Mouse (Mus musculus) olfactory bulb, adult 2 months (tissue): ENCODE results near the gene Gm10337. TPM values are rescaled to one million over a fixed set of nuclear protein-coding genes. Genes with fewer than 3 reads are reported as not detected.

Source experiments
- H3K27ac ChIP-seq: fragments of 200-500 bp; 2 replicates; pipeline ENCODE4 v1.5.1; 2012; ENCODE audit warnings: low read depth, low read length; ENCODE audit not compliant: insufficient read depth
- H3K4me1 ChIP-seq: fragments of 200-500 bp; 2 replicates; pipeline ENCODE4 v1.6.1; 2012; ENCODE audit warnings: low read length; ENCODE audit not compliant: control insufficient read depth, insufficient read depth
- H3K4me3 ChIP-seq: fragments of 200-500 bp; 2 replicates; pipeline ENCODE4 v1.5.1; 2012; ENCODE audit warnings: mild to moderate bottlenecking, low read depth, low read length, moderate library complexity; ENCODE audit not compliant: insufficient read depth
- CTCF ChIP-seq: fragments of 200-500 bp; IDR thresholded peaks from 2 replicates; pipeline ENCODE4 v1.5.1; 2012; ENCODE audit warnings: low read depth, mild to moderate bottlenecking, low read length, moderate library complexity; ENCODE audit not compliant: insufficient read depth
- POLR2A ChIP-seq: fragments of 200-500 bp; IDR thresholded peaks from 2 replicates; pipeline ENCODE4 v1.6.1; 2012; ENCODE audit warnings: mild to moderate bottlenecking, low read depth, low read length, moderate library complexity; ENCODE audit not compliant: insufficient read depth
- WGBS: fragments of 180-500 bp; shearing (Covaris S2); methylation state at CpG from one replicate; pipeline ENCODE4 v1.1.7; 2018; 5-methylcytosine and 5-hydroxymethylcytosine counted together
- polyA plus RNA-seq: library from polyadenylated mRNA; stranded (reverse); fragments of >200 nt; gene quantifications from 2 replicates; pipeline ENCODE4 v1.2.4, GENCODE M21; 2012; ENCODE audit warnings: low replicate concordance; ENCODE audit not compliant: missing spikeins, insufficient read depth, insufficient read length

Gene Gm10337
- polyA plus RNA-seq, 1 experiment = not detected

GRCm38 (mm10) chr15:102485853-102486252 lies 17.7 kb upstream of the Gm10337 start:
- H3K27ac ChIP-seq = no peak overlapping the region
- 86% methylated on average over 12 of the region's 12 CpGs for WGBS
- no peak for TF ChIP-seq POLR2A
- no peak for TF ChIP-seq CTCF
- peaks cover 3% of the 10 kb centered on the region; the same call in 1 of the 2 replicates for H3K4me1 ChIP-seq
- H3K4me3 ChIP-seq = no peak overlapping the region

DNA sequence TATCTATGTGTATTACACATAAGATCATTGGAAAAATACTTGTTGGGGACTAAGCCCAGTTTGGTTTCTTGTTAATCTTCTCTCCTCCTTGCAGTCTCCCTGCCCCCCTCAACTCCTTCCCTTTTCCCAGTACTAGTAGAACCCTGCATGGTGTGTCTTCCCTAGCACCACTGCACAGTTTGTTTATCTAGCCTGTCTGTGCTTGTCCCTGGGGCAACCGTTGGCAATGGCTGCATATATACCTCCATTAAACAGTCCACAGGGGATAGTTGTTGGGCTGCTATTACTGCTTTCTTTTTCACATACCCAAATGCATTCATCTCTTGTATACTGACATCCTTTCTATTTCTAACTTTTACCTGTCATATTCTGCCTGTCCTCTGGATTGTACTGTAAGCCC lies 15.9 kb upstream of the Gm10337 start:
- peaks cover 3% of the 10 kb centered on the region; the same call in 1 of the 2 replicates for H3K4me1 ChIP-seq
- 68% methylated on average over 1 of the region's 1 CpGs for WGBS
- TF ChIP-seq CTCF (no peak), POLR2A (no peak)
- no peak overlapping the region for H3K4me3 ChIP-seq
- no peak overlapping the region for H3K27ac ChIP-seq

DNA sequence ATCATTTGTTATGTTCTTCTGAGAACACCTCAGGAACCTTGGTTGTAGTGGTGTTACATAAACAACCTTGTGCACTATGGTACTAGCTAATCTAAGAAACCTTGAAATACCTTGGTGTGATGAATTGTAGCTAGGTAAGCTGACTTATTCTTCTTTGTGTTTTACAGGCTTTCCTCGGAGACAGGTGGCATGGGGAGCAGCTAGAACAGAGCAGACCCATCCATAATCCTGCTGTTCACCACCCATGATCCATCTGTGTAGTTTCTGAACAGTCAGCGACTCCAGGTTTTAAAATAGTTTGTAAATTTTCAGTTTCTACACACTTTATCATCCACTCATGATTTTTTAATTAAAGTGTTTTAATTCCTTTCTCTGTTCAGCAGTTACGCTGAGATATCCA lies 5.2 kb upstream of the Gm10337 start:
- Histone ChIP-seq H3K4me1 (peaks cover 3% of the 10 kb centered on the region), H3K4me3 (no peak overlapping the region), H3K27ac (no peak overlapping the region)
- no peak for TF ChIP-seq CTCF
- TF ChIP-seq POLR2A = no peak
- WGBS = 46% methylated on average over 3 of the region's 3 CpGs

GRCm38 (mm10) chr15:102499370-102499769 lies 4.2 kb upstream of the Gm10337 start:
- WGBS = 40% methylated on average over 3 of the region's 3 CpGs

GRCm38 (mm10) chr15:102499851-102500250 lies 3.7 kb upstream of the Gm10337 start:
- TF ChIP-seq CTCF = no peak
- TF ChIP-seq POLR2A = no peak
- Histone ChIP-seq H3K4me3 (no peak overlapping the region), H3K4me1 (no peaks in the 10 kb centered on the region), H3K27ac (no peak overlapping the region)
- 82% methylated on average over 6 of the region's 6 CpGs for WGBS

More at GRCm38 (mm10) chr15:102499370-102499769, 4.2 kb upstream of the Gm10337 start:
- H3K27ac ChIP-seq = no peak overlapping the region
- no peak overlapping the region for H3K4me3 ChIP-seq
- no peak for TF ChIP-seq CTCF
- TF ChIP-seq POLR2A = no peak
- H3K4me1 ChIP-seq = no peaks in the 10 kb centered on the region

- TF ChIP-seq CTCF (no peak), POLR2A (no peak)
- Histone ChIP-seq H3K4me3 (no peak overlapping the region), H3K27ac (no peak overlapping the region), H3K4me1 (peaks cover 6% of the 10 kb centered on the region; the same call in 1 of the 2 replicates)
- WGBS = 84% methylated on average over 5 of the region's 5 CpGs
These were observed 3.0 kb upstream of the Gm10337 start for GRCm38 (mm10) chr15:102500479-102500878.

- TF ChIP-seq POLR2A = no peak
- TF ChIP-seq CTCF = no peak
These were observed 2.3 kb upstream of the Gm10337 start for GRCm38 (mm10) chr15:102501084-102501814.

DNA sequence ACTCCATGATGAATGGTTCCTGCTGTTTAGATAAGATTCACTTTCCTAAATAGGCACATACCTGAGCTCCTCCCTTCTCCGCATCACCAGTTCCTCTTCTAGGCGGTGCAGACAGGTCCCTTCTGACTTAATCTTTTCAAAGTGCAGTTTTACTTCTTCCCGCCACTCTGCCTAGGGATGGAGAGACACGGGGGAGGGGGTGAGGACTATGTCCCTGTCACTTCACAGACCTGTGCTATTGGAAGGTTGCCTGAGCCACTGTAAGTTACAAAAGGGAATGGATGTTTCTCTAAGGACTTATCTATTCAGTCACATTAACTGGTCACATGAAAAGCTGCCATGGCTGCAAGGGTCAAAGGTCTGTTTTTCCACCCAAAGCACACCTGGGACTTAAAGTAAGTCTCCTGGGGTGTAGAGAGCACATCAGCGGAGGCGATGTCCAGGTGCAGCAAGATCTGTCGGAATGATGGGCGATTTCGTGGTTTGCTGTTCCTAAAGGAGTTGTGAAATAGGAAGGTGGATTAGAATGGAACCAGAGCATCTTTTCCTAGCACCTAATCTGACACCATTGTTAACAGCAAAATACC lies 1.2 kb upstream of the Gm10337 start:
- Histone ChIP-seq H3K4me3 (no peak overlapping the region), H3K27ac (no peak overlapping the region), H3K4me1 (peaks cover 6% of the 10 kb centered on the region; the same call in 1 of the 2 replicates)
- no peak for TF ChIP-seq POLR2A
- TF ChIP-seq CTCF = no peak
- 78% methylated on average over 9 of the region's 9 CpGs for WGBS

More at GRCm38 (mm10) chr15:102501084-102501814, 2.3 kb upstream of the Gm10337 start:
- Histone ChIP-seq H3K27ac (no peak overlapping the region), H3K4me3 (no peak overlapping the region), H3K4me1 (peaks cover 6% of the 10 kb centered on the region; the same call in 1 of the 2 replicates)
- whole genome bisulfite sequencing = 82% methylated on average over 19 of the region's 19 CpGs
